Mouse (Mus musculus) liver, embryonic 14.5 days (tissue): ENCODE measurements at regions not wholly inside any gene's neighbourhood (a gene's known extent, or its start where the extent isn't known, plus 50 kb on each side); places are given as distances from the start of the nearest gene placed in this dataset.

Source experiments
- CTCF ChIP-seq: IDR thresholded peaks from 2 replicates; pipeline ENCODE4 v1.5.1; 2016; ENCODE audit warnings: antibody characterized with exemption, low read depth, control low read depth
- EP300 ChIP-seq: IDR thresholded peaks from 2 replicates; pipeline ENCODE4 v1.6.1; 2016; ENCODE audit warnings: antibody characterized with exemption, low read depth

DNA sequence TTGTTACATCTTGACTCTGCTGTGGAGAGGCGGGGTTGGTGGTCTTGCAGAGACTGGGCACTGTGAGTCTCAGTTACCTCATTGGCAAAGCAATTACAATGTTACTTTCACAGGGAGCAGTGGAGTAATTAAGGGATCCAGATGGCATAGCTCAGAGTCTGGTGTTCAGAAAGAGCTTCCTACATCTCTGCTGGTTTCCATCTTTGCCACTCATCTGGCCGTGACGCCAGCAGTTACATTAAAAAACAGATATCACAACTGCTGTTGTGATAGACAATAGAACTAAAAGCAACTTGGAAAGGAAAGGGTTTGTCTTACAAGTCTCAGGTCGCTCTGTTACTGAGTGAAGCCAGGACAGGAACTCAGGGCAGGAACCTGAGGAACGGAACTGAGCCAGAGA lies 200.0 kb upstream of the Map3k1 start:
- TF ChIP-seq EP300 (no peak), CTCF (no peak)
